Mouse (Mus musculus): ENCODE results near the gene Btd. TPM values are rescaled to one million over a fixed set of nuclear protein-coding genes. Genes with fewer than 3 reads are reported as not detected.

Btd gene
- polyA plus RNA-seq, 1 experiment, result 10.5 TPM

GRCm38 (mm10) chr14:31662555-31663211 lies 21.9 kb downstream of the Btd start:
- Histone ChIP-seq H3K4me3 (replicated peaks) (peak overlapping the region; percentile 90), H3K27me3 (replicated peaks) (no peaks in the 10 kb centered on the region), H3K9me3 (0 out of 2 replicates have a peak, but pooled peaks cover 5% of the 10 kb centered on the region), H3K4me1 (peaks cover 99% of the 10 kb centered on the region), H3K36me3 (replicated peaks; ENCODE audit: low read length) (peaks cover 45% of the 10 kb centered on the region)
- TF ChIP-seq GATA1 (IDR thresholded peaks at IDR 0.05; ENCODE audit: borderline replicate concordance, low read length), result no peak
- TF ChIP-seq FLI1 (IDR thresholded peaks at IDR 0.05; ENCODE audit: low read length), result no peak

GRCm38 (mm10) chr14:31663376-31664099 lies 22.7 kb downstream of the Btd start:
- TF ChIP-seq GATA1 (IDR thresholded peaks at IDR 0.05; ENCODE audit: borderline replicate concordance, low read length) (no peak), FLI1 (IDR thresholded peaks at IDR 0.05; ENCODE audit: low read length) (no peak)
- peaks cover 45% of the 10 kb centered on the region for H3K36me3 ChIP-seq (replicated peaks; ENCODE audit: low read length)
- H3K27me3 ChIP-seq (replicated peaks), result no peaks in the 10 kb centered on the region
- H3K4me3 ChIP-seq (replicated peaks), result peak overlapping the region; percentile 90
- H3K9me3 ChIP-seq, result 0 out of 2 replicates have a peak, but pooled peaks cover 5% of the 10 kb centered on the region
- peaks cover 99% of the 10 kb centered on the region for H3K4me1 ChIP-seq

- peaks cover 99% of the 10 kb centered on the region for H3K4me1 ChIP-seq
- peaks cover 44% of the 10 kb centered on the region for H3K36me3 ChIP-seq (replicated peaks; ENCODE audit: low read length)
- 0 out of 2 replicates have a peak, but pooled peaks cover 5% of the 10 kb centered on the region for H3K9me3 ChIP-seq
- TF ChIP-seq GATA1 (IDR thresholded peaks at IDR 0.05; ENCODE audit: borderline replicate concordance, low read length), result no peak
- no peaks in the 10 kb centered on the region for H3K27me3 ChIP-seq (replicated peaks)
- peak overlapping the region; percentile 90 for H3K4me3 ChIP-seq (replicated peaks)
Observed at GRCm38 (mm10) chr14:31664100-31664902, 23.5 kb downstream of the Btd start.

- TF ChIP-seq FLI1 (IDR thresholded peaks at IDR 0.05; ENCODE audit: low read length), result no peak
- no peak for TF ChIP-seq GATA1 (IDR thresholded peaks at IDR 0.05; ENCODE audit: borderline replicate concordance, low read length)
- no peaks in the 10 kb centered on the region for H3K27me3 ChIP-seq (replicated peaks)
- H3K36me3 ChIP-seq (replicated peaks; ENCODE audit: low read length), result peaks cover 44% of the 10 kb centered on the region
- H3K4me3 ChIP-seq (replicated peaks), result peak overlapping the region; percentile 74
- H3K9me3 ChIP-seq, result 0 out of 2 replicates have a peak, but pooled peaks cover 5% of the 10 kb centered on the region
- H3K4me1 ChIP-seq, result peaks cover 99% of the 10 kb centered on the region
Observed at GRCm38 (mm10) chr14:31664903-31665565, 24.2 kb downstream of the Btd start.

- Histone ChIP-seq H3K4me1 (peaks cover 99% of the 10 kb centered on the region), H3K9me3 (0 out of 2 replicates have a peak, but pooled peaks cover 5% of the 10 kb centered on the region), H3K27me3 (replicated peaks) (no peaks in the 10 kb centered on the region), H3K36me3 (replicated peaks; ENCODE audit: low read length) (peaks cover 44% of the 10 kb centered on the region), H3K4me3 (replicated peaks) (peak overlapping the region; percentile 23)
- TF ChIP-seq FLI1 (IDR thresholded peaks at IDR 0.05; ENCODE audit: low read length) (no peak), GATA1 (IDR thresholded peaks at IDR 0.05; ENCODE audit: borderline replicate concordance, low read length) (no peak)
Observed at GRCm38 (mm10) chr14:31665566-31665940, 24.7 kb downstream of the Btd start.

GRCm38 (mm10) chr14:31666931-31667705 lies 26.3 kb downstream of the Btd start:
- TF ChIP-seq GATA1 (IDR thresholded peaks at IDR 0.05; ENCODE audit: borderline replicate concordance, low read length), result no peak
- Histone ChIP-seq H3K27me3 (replicated peaks) (no peaks in the 10 kb centered on the region), H3K4me3 (replicated peaks) (peak overlapping the region; percentile 50), H3K36me3 (replicated peaks; ENCODE audit: low read length) (peaks cover 41% of the 10 kb centered on the region), H3K9me3 (0 out of 2 replicates have a peak, but pooled peaks cover 5% of the 10 kb centered on the region), H3K4me1 (peaks cover 99% of the 10 kb centered on the region)

- TF ChIP-seq GATA1 (IDR thresholded peaks at IDR 0.05; ENCODE audit: borderline replicate concordance, low read length) (no peak), FLI1 (IDR thresholded peaks at IDR 0.05; ENCODE audit: low read length) (no peak)
- Histone ChIP-seq H3K9me3 (0 out of 2 replicates have a peak, but pooled peaks cover 5% of the 10 kb centered on the region), H3K36me3 (replicated peaks; ENCODE audit: low read length) (peaks cover 39% of the 10 kb centered on the region), H3K27me3 (replicated peaks) (no peaks in the 10 kb centered on the region), H3K4me3 (replicated peaks) (no peak overlapping the region), H3K4me1 (peaks cover 99% of the 10 kb centered on the region)
Observed at GRCm38 (mm10) chr14:31667741-31668140, 26.9 kb downstream of the Btd start.

- H3K36me3 ChIP-seq (replicated peaks; ENCODE audit: low read length), result peaks cover 39% of the 10 kb centered on the region
- peak overlapping the region; percentile 21 for H3K4me3 ChIP-seq (replicated peaks)
- peaks cover 99% of the 10 kb centered on the region for H3K4me1 ChIP-seq
- no peak for TF ChIP-seq GATA1 (IDR thresholded peaks at IDR 0.05; ENCODE audit: borderline replicate concordance, low read length)
- TF ChIP-seq FLI1 (IDR thresholded peaks at IDR 0.05; ENCODE audit: low read length), result no peak
- H3K27me3 ChIP-seq (replicated peaks), result no peaks in the 10 kb centered on the region
- H3K9me3 ChIP-seq, result 0 out of 2 replicates have a peak, but pooled peaks cover 5% of the 10 kb centered on the region
Observed at GRCm38 (mm10) chr14:31668326-31668725, 27.5 kb downstream of the Btd start.
